Mouse (Mus musculus): ENCODE results near the gene Camk2g.

Camk2g gene

GRCm38 (mm10) chr14:20702741-20703381 is 91.0 kb downstream of the Camk2g start, which contains the start of gene Chchd1:
Gene Chchd1, plus strand, starts transcription at chr14:20703006.
- CTCF ChIA-PET, result no interaction called here

- CTCF ChIA-PET, result no interaction called here
Measured at GRCm38 (mm10) chr14:20702096-20702740, 91.7 kb downstream of the Camk2g start.

GRCm38 (mm10) chr14:20701554-20701953 is 92.3 kb downstream of the Camk2g start:
- CTCF ChIA-PET, result no interaction called here

- CTCF ChIA-PET, result no interaction called here
Measured at GRCm38 (mm10) chr14:20700362-20700761, 93.5 kb downstream of the Camk2g start.

GRCm38 (mm10) chr14:20698515-20698914 is 95.4 kb downstream of the Camk2g start:
- CTCF ChIA-PET, result no interaction called here

GRCm38 (mm10) chr14:20696986-20697385 is 96.9 kb downstream of the Camk2g start:
- CTCF ChIA-PET, result no interaction called here

- CTCF ChIA-PET, result interaction anchor here (0.5 kb wide), 1 partner anchor 70 kb away, joined by 7 read pairs; no protein-coding TSS in a partner anchor
Measured at GRCm38 (mm10) chr14:20695761-20696520, 97.9 kb downstream of the Camk2g start.

- CTCF ChIA-PET, result no interaction called here
Measured at GRCm38 (mm10) chr14:20694884-20695760, 98.8 kb downstream of the Camk2g start, which contains the start of gene Fut11. Gene Fut11, plus strand, starts transcription at chr14:20694968.

- CTCF ChIA-PET, result no interaction called here
Measured at GRCm38 (mm10) chr14:20694185-20694883, 99.6 kb downstream of the Camk2g start.

- CTCF ChIA-PET, result no interaction called here
Measured at GRCm38 (mm10) chr14:20693589-20694101, 100.2 kb downstream of the Camk2g start.

GRCm38 (mm10) chr14:20691772-20692171 is 102.1 kb downstream of the Camk2g start:
- CTCF ChIA-PET, result no interaction called here

- CTCF ChIA-PET, result interaction anchor here (1.7 kb wide), 1 partner anchor 17 kb away, joined by 15 read pairs; no protein-coding TSS in a partner anchor
Measured at GRCm38 (mm10) chr14:20689009-20689408, 104.9 kb downstream of the Camk2g start.

GRCm38 (mm10) chr14:20686576-20686975 is 107.3 kb downstream of the Camk2g start:
- CTCF ChIA-PET, result no interaction called here

Measured in spleen, embryonic (tissue).